ENCODE assay signal across 17 mouse cellular contexts in the genomic region with DNA sequence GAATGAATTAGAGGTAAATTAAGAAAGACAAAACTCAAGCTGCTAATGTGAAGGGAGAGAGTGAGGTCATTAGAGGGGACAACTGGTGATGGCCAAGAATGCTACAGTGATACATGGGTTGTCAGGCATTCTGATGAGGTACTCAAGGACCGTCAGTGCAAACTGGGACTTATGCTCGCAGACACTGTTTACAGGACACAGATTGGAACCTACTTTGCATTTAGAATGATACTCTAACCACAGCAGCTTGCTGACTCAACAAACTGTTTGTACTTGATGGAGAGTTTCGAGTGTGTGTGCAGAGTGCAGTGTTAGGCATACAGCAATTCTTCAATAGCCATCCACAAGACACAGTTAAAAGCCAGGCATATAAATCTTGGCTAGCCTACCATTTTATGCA.
DNase-seq lines count a peak whose midpoint lies in the region; ATAC-seq lines count a peak whose summit lies in the region.
"Had no signal": no experiment of that assay in that cellular context is flagged by ENCODE, and none has a peak within 500 bp of the region (broad histone marks: within the 10 kb centered on the region; RNA-seq: fewer than 3 reads in every experiment).

No protein-coding gene starts in this region.

- no peak overlapping the region for H3K27ac ChIP-seq in midbrain, embryonic 12.5 days (replicated peaks)
- no peak overlapping the region for H3K27ac ChIP-seq in midbrain, embryonic 11.5 days (ENCODE audit: low read depth, low read length)
- H3K27ac ChIP-seq in hindbrain, embryonic 16.5 days (ENCODE audit: low read depth, low read length): peak overlapping the region; percentile 34
- peak overlapping the region; percentile 38; the same call in 1 of the 2 replicates for H3K27ac ChIP-seq in neural tube, embryonic 13.5 days (replicated peaks)
- no peak overlapping the region for H3K27ac ChIP-seq in intestine, embryonic 15.5 days
- H3K27ac ChIP-seq: liver, embryonic 12.5 days; stomach, embryonic 15.5 days had no signal

- H3K4me3 ChIP-seq in midbrain, embryonic 12.5 days: no peak overlapping the region
- no peak overlapping the region for H3K4me3 ChIP-seq in midbrain, embryonic 11.5 days (ENCODE audit: low read depth, low read length)
- H3K4me3 ChIP-seq in hindbrain, embryonic 16.5 days (ENCODE audit: low read length): no peak overlapping the region
- no peak overlapping the region for H3K4me3 ChIP-seq in neural tube, embryonic 13.5 days
- no peak overlapping the region for H3K4me3 ChIP-seq in intestine, embryonic 15.5 days (replicated peaks)
- H3K4me3 ChIP-seq: liver, embryonic 12.5 days; stomach, embryonic 15.5 days had no signal

- H3K4me1 ChIP-seq in midbrain, embryonic 12.5 days: no peaks in the 10 kb centered on the region
- H3K4me1 ChIP-seq in midbrain, embryonic 11.5 days (ENCODE audit: control insufficient read depth, insufficient read depth, low read length): no peaks in the 10 kb centered on the region
- H3K4me1 ChIP-seq in hindbrain, embryonic 16.5 days (ENCODE audit: control insufficient read depth, insufficient read depth, low read depth, low read length): no peaks in the 10 kb centered on the region
- H3K4me1 ChIP-seq in neural tube, embryonic 13.5 days (replicated peaks): no peaks in the 10 kb centered on the region
- no peaks in the 10 kb centered on the region for H3K4me1 ChIP-seq in intestine, embryonic 15.5 days (replicated peaks)
- H3K4me1 ChIP-seq: liver, embryonic 12.5 days; stomach, embryonic 15.5 days had no signal

- H3K9ac ChIP-seq in midbrain, embryonic 12.5 days (replicated peaks): no peak overlapping the region
- no peak overlapping the region for H3K9ac ChIP-seq in midbrain, embryonic 11.5 days (ENCODE audit: low read length)
- no peak overlapping the region for H3K9ac ChIP-seq in hindbrain, embryonic 16.5 days (ENCODE audit: low read depth, low read length)
- no peak overlapping the region for H3K9ac ChIP-seq in neural tube, embryonic 13.5 days
- H3K9ac ChIP-seq in intestine, embryonic 15.5 days: no peak overlapping the region
- H3K9ac ChIP-seq: liver, embryonic 12.5 days; stomach, embryonic 15.5 days had no signal

- ATAC-seq in midbrain, embryonic 12.5 days (ENCODE audit: low FRiP score, low read depth): peak; percentile 76
- no peak for ATAC-seq in midbrain, embryonic 11.5 days (ENCODE audit: low FRiP score)
- peak; percentile 92 for ATAC-seq in hindbrain, embryonic 16.5 days
- ATAC-seq in neural tube, embryonic 13.5 days (ENCODE audit: low read depth): peak; percentile 74
- ATAC-seq in intestine, embryonic 15.5 days: no peak
- ATAC-seq: liver, embryonic 12.5 days; lung, postnatal 0 days had no signal

- WGBS in midbrain, embryonic 12.5 days: 65% methylated on average over 3 of the region's 3 CpGs
- WGBS in midbrain, embryonic 11.5 days: 77% methylated on average over 3 of the region's 3 CpGs
- WGBS in hindbrain, embryonic 16.5 days: 49% methylated on average over 3 of the region's 3 CpGs
- WGBS in neural tube, embryonic 13.5 days: 49% methylated on average over 3 of the region's 3 CpGs
- WGBS in intestine, embryonic 15.5 days: 59% methylated on average over 3 of the region's 3 CpGs

- H3K9me3 ChIP-seq in midbrain, embryonic 12.5 days: no peaks in the 10 kb centered on the region
- no peaks in the 10 kb centered on the region for H3K9me3 ChIP-seq in midbrain, embryonic 11.5 days (ENCODE audit: control insufficient read depth, low read length)
- no peaks in the 10 kb centered on the region for H3K9me3 ChIP-seq in hindbrain, embryonic 16.5 days (ENCODE audit: control insufficient read depth, low read length)
- H3K9me3 ChIP-seq in neural tube, embryonic 13.5 days: no peaks in the 10 kb centered on the region
- no peaks in the 10 kb centered on the region for H3K9me3 ChIP-seq in intestine, embryonic 15.5 days
- H3K9me3 ChIP-seq: liver, embryonic 12.5 days; stomach, embryonic 15.5 days had no signal

- DNase-seq in embryo, embryonic 11 days: peak; percentile 2
- DNase-seq in embryo, embryonic 9.5 days (ENCODE audit: extremely low spot score): no peak
- DNase-seq in midbrain, embryonic 11.5 days (ENCODE audit: low spot score, missing footprints): no peak
- DNase-seq in gastrocnemius, postnatal 10 days: no peak
- DNase-seq: cerebellum, adult 2 months; gastrocnemius, postnatal 14 days; kidney, adult 18-20 months; kidney, postnatal 4 days; left cerebral cortex, postnatal 4 days; thymus, postnatal 25 days had no signal

- H3K27me3 ChIP-seq in midbrain, embryonic 12.5 days: no peaks in the 10 kb centered on the region
- no peaks in the 10 kb centered on the region for H3K27me3 ChIP-seq in midbrain, embryonic 11.5 days (ENCODE audit: control insufficient read depth, insufficient read depth, low read length)
- no peaks in the 10 kb centered on the region for H3K27me3 ChIP-seq in hindbrain, embryonic 16.5 days (replicated peaks; ENCODE audit: control insufficient read depth, insufficient read depth, low read length)
- H3K27me3 ChIP-seq in neural tube, embryonic 13.5 days: no peaks in the 10 kb centered on the region
- no peaks in the 10 kb centered on the region for H3K27me3 ChIP-seq in intestine, embryonic 15.5 days (replicated peaks)
- H3K27me3 ChIP-seq: liver, embryonic 12.5 days; stomach, embryonic 15.5 days had no signal

- no peaks in the 10 kb centered on the region for H3K36me3 ChIP-seq in midbrain, embryonic 12.5 days
- H3K36me3 ChIP-seq in midbrain, embryonic 11.5 days (ENCODE audit: control insufficient read depth, insufficient read depth, low read length): no peaks in the 10 kb centered on the region
- no peaks in the 10 kb centered on the region for H3K36me3 ChIP-seq in hindbrain, embryonic 16.5 days (ENCODE audit: control insufficient read depth, insufficient read depth, low read length)
- no peaks in the 10 kb centered on the region for H3K36me3 ChIP-seq in neural tube, embryonic 13.5 days
- H3K36me3 ChIP-seq in intestine, embryonic 15.5 days: no peaks in the 10 kb centered on the region
- H3K36me3 ChIP-seq: liver, embryonic 12.5 days; stomach, embryonic 15.5 days had no signal

- H3K4me2 ChIP-seq in midbrain, embryonic 12.5 days (replicated peaks): no peak overlapping the region
- H3K4me2 ChIP-seq in midbrain, embryonic 11.5 days: no peak overlapping the region
- H3K4me2 ChIP-seq in hindbrain, embryonic 16.5 days (ENCODE audit: low read length): no peak overlapping the region
- no peak overlapping the region for H3K4me2 ChIP-seq in neural tube, embryonic 13.5 days
- H3K4me2 ChIP-seq in intestine, embryonic 15.5 days (replicated peaks): no peak overlapping the region
- H3K4me2 ChIP-seq: liver, embryonic 12.5 days; stomach, embryonic 15.5 days had no signal

Comparison
In these comparisons a context has a peak if more than half of its experiments do, and no peak if none do; other contexts are left out.
1. ATAC-seq: peak in midbrain, embryonic 12.5 days (single experiment), hindbrain, embryonic 16.5 days (single experiment) and neural tube, embryonic 13.5 days (single experiment); none in midbrain, embryonic 11.5 days (single experiment) and intestine, embryonic 15.5 days (single experiment).
2. H3K27ac ChIP-seq: peak in hindbrain, embryonic 16.5 days (single experiment) and neural tube, embryonic 13.5 days (single experiment); none in midbrain, embryonic 12.5 days (single experiment), midbrain, embryonic 11.5 days (single experiment) and intestine, embryonic 15.5 days (single experiment).